Mouse (Mus musculus) gastrocnemius, postnatal 4 days (tissue): ENCODE measurements around the gene C1qb. TPM values are rescaled to one million over a fixed set of nuclear protein-coding genes. Genes with fewer than 3 reads are reported as not detected.
A peak's percentile ranks its signal among the peaks of the same experiment; 100 is the strongest.

Experiments
- DNase-seq, 2 experiments: peaks; one replicate each; pipeline ENCODE4 v3.0.0; 2021 to 2022; ENCODE audit warnings: low spot score in 2 of 2, mixed read lengths in 2 of 2
- long read RNA-seq, 2 experiments: library from polyadenylated mRNA; stranded (forward); transcript quantifications; one replicate each; pipeline ENCODE4 v2.0.0; 2021
- total RNA-seq, 2 experiments: library from RNA; stranded (reverse); gene quantifications; 2 replicates each; pipeline ENCODE4 v1.2.3; 2021

Gene C1qb
- total RNA-seq, result 10 to 100 TPM; 33.7 to 39.4 TPM
- long read RNA-seq, experiment 1, transcript C1qb-201 (3 exons, 1,088 nt), result major isoform, 36 of 37 reads
- long read RNA-seq, experiment 1, partial matches to known transcripts, result 0 of 37 reads
- long read RNA-seq, experiment 1, other reads (novel, unspliced or antisense), result 1 of 37 reads
- long read RNA-seq, experiment 2, transcript C1qb-201 (3 exons, 1,088 nt), result major isoform, 29 of 35 reads
- long read RNA-seq, experiment 2, partial matches to known transcripts, result 4 of 35 reads
- long read RNA-seq, experiment 2, other reads (novel, unspliced or antisense), result 2 of 35 reads

DNA sequence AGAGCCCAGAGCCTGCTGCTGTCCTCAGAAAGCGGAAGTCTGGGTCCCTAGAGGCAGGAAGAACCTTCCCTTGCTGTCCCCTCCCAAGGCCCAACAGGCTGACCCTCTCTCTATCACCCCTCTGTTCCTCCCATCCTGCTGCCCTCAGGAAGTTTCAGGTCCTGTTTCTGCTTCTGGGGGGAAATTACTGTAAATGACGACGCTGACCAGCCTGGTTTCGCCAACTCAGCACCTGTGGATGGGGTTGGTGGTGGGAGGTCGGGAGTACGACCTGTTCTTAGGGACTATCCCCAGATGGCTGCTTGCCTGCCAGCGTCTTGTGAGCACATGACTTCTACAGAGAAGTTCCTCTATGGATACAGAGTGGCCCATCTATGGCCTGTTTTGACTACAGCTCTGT lies at the start of gene C1qb:
Gene C1qb, minus strand, starts transcription at position 87 of the 400 bp plus-strand sequence.
- no peak for DNase-seq

DNA sequence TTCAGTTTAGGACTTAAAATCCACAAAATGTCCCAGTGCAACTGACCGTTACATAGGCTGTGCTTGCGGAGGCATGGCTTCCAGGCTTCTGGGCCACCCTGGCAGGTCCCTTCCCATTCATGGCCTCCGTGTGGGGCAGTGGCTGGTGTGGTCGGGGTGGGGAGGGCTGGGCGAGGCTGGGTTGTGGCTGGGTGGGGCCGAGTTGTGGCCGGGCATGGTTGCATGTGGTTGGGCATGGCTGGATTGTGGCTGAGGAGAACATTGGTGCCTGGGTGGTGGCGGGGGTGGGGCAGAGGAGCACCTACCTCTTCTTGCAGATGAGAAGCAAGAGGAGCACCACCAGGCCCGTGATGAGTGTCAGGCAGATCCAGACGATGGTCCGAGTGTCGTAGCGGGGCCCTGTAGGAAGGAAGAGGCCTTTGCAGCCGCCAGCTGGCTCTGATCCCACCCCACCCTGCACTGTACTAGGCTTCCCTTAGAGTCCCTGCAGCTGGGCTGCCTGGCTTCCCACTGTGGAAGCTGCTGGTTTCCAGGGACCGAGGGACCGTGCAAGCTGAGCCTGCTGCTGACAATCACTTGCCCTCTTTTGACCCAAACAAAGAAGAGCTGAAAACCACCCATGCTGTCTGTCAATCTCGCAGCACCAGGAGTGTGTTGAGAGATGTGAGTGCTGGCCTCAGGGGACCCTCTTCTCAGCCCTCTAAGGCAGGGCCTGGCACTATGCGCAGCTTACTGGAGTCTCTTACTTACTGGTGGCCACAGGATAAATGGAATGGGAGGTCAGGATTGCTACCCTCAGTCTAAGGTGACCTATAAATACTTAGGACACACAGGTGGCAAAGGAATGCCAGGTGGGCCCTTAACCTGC lies 49.0 kb upstream of the C1qb start:
- DNase-seq, result no peak

DNA sequence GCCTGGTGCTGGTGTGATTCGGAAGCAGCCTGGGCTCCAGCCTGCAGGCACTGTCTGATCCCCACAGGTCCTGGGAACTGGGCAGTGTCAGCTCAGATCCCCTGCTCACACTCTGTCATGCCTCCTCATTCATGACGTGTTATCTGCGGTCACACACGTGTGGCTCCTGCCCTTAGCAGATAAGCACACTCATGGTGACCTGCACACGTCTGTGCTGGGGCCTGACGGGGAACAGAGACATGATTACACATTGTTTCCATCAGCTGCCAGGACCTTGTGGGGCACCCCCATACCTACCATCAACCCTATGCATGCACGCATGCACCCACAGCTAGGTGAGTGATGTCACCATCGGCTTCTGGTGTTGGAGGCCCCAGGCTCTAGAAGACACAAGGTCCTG lies 44.5 kb upstream of the C1qb start:
- no peak for DNase-seq

DNA sequence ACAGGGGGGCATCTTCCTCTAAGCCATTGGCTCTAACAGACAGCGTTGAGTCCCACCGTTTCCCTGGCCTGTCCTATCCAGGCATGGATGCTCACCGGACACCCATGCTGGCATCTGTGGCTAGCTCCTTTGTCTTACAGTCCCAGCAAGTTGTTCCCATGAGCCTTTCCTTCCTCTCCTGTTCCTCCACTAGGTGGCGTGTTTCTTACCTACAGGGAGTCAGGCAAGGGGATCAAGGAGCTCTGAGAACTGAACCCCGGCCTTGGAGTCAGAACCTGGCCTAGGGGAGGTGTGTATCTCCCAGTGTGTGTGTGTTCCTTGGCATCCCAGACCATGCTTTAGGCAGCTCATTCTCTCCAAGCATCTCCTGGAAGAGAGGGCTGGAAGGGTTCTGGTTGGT lies 42.9 kb upstream of the C1qb start:
- DNase-seq, result no peak

DNA sequence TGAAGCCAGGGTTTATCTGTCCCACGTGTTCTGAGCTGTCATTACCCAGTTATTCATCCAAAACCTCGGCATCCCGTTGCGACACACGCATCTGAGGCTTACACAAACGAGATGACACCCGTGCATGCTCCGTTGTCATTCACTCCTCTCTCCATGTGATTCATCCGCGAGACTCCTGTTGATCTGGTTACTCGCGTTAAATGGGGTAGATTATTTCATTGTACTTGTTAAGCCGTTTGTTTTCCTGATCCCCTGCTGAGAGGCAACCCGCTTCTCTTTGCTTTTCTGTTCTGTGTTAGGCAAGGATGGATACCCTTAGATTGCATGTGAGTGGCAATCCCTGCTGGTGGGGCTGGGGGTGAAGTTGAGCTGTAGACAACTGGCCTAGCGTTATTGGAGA lies 39.8 kb upstream of the C1qb start:
- DNase-seq, result no peak

DNA sequence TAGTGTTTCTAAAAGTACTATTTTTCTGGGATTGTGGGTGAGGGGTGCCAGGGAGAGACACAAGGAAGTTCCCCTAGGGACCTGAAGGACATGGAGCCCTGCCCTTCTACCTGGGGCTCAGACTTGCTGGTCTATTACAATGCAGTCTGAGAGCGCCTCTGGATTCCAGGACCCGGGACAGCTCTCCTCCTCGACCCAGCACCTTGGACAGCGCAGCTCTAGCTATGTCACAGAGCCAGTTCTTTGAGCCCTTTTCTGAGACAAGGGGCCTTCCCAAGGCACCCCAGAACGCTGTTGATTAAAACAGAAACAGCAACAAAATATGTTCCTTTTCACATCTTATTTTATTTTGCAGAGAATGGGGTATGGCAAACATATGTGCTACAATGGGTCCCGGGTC lies 38.5 kb upstream of the C1qb start:
- DNase-seq, result peak in 1 of 2 experiments; percentile 62

DNA sequence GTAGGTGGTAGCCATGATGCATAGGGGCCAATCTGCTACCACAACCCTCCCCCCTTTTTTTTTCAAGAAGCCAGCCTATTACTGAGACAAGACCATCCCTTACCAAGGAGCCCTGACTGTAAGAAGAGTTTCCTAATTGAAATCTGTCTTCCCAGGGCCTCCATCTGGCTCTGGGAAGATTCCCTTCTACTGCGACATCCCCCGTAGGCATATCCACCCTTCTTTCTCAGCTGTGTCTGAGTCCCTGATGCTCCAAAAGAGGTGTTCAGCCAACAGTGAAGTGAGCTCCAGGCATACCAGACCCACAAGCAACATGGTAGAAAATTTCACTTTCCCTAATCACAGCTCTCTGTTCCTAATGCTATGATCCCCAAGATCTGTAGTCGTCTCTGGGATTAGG lies 33.5 kb upstream of the C1qb start:
- no peak for DNase-seq

DNA sequence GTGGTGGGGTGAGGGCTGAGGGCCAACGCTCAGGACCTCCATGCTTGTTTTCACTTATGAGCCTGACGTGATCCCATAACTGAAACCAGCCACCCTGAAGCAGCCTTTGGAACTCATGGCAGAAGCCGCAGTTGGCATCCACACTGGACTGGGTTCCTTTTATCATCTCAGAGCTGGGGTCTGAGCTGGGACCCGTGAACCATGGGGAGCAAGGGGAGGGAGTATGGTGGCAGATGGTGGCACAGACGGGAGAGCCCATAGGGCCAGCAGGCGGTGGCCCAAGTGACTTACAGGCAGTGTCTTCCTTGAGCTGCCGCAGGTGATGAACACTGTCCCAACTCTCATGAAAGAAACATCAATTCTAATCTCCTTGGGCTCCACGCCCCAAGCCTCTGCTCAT lies 32.8 kb upstream of the C1qb start:
- DNase-seq, result no peak

DNA sequence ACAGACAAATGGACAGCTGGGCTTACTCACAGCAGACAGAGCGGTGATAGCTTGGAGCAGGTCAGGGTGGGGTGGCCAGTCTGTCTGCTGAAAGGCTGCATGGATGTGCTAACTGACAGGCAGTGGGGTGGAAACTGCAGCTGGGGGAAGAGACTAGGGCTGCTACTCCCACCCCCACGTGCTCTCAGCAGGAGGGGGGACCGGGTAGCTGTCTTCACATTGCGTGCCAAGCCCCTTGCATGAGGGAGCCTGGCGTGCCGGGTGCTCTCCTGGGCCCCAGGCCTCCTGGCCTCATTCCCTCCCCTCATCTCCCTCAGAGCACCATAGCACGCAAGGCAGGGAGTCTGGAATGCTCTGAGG lies 31.2 kb upstream of the C1qb start:
- DNase-seq, result no peak

DNA sequence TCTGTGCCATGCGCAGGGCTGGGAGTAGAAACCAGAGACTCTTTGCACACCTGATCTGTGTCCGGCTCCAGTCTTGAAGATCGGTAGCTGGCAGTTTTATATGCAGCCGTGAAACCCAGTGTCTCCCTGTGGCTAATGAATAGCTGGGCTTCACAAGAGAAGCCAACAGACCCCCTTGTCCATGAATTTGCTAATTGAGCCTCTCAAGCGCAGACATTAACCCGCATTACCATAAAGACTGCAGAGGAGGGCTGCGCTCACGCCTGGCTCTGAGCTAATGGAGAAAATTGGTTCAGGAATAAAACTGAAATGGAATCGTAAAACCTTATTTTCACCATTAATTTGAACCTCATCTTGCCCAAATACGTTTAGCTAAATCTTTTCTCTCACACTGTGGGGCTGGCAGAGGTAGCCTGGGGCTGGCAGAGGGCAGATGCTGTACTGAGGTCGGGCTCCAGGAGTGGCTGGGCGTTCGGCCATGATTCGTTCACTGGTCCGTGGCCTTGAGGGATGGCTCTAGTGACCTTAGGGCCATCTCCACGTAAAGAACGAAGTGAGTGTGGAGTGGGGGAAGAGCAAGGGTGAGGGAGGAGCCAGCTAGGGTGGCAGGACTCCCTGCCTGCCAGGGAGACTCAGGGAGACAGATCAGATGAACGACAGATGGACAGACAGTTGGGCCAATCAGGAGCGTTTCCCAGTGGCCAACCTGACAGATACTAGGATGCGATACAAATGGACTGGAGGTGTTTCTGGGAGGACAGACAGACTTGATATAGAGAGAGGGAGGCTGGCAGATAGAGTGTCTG lies 30.6 kb upstream of the C1qb start:
- DNase-seq, result no peak

DNA sequence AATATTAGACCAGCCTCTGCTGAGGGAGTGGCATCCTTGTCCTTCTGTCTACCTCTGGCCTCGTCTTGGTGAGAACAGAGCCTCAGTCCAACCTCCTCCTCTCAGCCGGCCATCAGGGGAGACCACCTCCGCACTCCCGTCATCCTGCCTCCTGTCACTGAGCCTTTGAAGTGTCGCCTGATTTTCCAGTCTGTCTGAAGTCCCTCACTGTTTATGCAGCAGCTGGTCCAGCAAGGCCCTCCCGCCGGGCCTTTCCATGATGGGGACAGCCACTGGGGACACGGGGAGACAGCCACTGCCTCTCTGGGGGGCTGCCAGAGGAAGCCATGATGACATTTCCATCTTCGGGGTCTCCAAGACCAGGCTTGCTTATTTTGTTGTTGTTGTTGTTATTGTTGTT lies 26.9 kb upstream of the C1qb start:
- DNase-seq, result no peak

DNA sequence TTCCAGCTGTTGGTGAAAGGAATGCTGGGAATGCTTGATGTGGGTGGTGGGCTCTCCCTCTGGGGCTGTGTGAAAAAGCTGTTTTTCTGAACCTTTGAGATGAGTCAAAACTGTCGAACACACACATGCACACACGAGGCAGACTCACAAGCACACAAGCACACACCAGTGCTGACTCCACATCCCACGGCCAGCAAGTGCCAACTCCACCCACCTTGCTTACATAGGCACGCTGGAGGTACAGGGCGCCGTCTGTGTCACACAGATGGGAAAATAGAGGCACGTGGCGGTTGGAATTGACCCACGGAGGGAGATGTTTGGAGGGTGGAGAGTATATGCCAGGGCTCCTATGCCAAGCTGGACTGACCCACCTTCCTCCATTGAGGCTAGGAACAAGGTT lies 25.8 kb upstream of the C1qb start:
- DNase-seq, result no peak

DNA sequence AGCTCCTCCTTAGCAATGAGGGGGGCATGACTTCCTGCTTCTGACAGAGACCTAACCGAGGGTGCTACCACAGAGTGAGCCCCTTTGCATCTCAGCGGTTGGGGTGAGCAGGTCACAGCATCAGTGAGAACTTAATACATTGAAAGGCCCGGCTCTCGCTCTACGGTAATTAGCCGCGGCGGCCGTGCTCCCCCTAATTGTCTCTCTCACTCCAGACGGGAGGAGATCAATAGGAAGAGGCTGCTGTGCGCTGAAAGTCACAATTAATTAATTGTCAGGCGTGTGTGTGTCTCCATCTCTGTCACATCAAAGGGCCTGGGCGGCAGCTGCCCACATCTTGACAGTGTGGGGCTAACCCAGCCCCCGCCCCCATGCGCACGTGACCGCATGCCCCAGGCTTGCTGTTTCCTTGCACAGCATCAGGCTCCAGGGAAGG lies 25.2 kb upstream of the C1qb start:
- no peak for DNase-seq

DNA sequence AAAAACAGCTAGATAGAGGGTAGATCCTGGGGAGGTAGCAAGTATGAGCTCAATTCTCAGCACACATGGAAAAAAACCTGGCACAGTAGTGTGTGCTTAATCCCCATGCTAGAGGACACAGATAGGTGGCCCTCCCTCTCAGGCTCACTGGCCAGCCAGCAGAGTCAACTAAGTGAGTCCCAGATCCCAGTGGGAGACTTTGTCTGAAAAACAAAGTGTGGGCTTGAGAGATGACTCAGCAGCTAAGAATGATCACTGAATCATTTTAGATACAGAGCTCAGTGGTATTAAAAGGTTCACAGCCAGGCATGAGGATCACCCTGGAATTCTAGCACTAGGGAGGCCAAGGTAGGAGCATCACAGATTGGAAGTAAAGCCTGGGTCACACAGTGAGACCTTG lies 21.8 kb upstream of the C1qb start:
- no peak for DNase-seq

DNA sequence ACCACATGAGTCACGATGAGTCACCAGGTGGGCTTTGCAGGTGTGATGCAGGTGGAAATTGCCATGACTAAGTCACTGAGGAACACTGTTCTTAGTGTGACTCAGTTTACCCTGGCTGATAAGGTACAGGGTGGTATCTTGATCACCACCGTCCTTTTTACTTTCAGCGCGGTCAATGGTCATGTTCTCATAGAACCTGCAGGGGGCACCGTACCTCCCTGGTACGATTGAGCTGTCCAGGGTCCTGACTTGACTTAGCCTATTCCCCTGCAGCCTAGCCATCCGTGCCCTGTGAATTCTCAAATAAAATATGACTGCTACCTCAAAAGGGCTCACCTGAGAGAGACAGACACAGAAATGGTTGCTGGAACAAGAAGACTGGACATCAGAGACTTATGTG lies 21.0 kb upstream of the C1qb start:
- peak in 1 of 2 experiments; percentile 56 for DNase-seq

DNA sequence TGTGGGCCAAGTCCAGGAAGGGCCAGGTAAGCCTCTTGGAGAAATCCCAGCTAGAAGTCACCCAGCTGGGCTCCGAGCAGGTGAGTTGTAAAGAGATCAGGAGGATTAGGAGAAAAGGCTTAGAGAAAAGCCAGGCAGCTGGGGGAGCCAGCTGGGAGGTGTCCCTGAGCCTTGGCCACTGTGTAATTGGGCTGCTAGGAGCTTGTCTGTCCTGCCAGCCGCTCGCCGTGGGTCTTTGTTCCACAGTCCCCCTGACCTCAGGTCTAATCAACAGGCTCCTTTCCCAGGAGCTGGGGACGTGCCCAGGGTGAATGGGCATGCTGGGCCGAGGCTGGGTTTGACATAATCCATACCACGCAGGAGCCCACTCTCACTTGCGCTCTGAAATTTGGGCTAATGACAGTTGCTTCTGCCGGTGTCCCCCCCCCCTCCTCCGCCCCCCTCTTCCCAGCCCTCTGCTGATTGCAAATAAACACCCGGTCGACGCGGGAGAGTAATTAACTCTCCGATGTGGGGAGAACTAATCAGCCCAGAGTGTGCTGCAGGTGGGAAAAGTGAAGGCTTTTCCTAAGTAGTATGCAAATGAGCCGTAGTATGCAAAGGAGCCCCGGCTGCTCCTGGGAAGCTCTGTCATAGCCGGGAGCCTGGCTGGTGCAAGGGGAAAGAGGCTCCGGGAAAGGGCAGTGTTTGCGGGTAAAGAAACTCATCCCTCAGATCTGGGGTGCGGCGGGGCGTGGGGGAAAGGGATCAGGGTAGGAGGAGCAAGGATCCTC lies 19.0 kb upstream of the C1qb start:
- no peak for DNase-seq

DNA sequence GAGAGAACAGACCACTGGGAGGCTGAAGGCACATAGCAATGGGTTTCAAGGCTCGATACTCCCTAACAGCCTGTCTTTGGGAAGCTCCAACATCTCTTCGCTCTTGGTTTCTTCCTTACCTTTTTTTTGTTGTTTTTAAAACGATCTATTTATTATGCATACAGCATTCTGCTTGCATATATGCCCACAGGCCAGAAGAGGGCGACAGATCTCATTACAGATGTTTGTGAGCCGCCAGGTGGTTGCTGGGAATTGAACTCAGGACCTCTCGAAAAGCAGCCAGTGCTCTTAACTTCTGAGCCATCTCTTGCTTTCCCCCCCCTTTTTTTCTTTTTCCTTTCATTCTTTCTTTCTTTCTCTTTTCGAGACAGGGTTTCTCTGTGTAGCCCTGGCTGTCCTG lies 13.2 kb upstream of the C1qb start:
- DNase-seq, result no peak

DNA sequence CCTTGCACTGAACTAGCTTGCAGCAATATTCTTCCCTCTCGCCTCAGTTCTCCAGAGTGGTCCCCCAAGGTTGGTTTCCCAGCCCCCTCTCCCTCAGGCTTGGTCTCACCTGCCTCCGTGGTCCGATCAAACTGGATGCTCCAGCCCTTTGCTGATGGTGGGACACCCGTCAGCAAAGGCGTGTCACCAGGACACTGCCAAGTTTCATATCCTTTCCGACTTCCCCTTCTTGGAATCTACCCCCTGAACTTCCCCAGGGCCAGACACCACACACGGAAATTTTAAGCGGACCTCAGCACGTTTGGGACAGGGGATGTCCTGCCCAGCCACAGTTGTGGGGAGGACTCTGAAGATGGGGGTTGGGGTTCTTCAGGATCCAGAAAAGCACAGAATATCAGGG lies 12.7 kb upstream of the C1qb start, which contains the start of gene C1qa:
Gene C1qa, minus strand, starts transcription at position 167 of the 400 bp plus-strand sequence.
- DNase-seq, result no peak

DNA sequence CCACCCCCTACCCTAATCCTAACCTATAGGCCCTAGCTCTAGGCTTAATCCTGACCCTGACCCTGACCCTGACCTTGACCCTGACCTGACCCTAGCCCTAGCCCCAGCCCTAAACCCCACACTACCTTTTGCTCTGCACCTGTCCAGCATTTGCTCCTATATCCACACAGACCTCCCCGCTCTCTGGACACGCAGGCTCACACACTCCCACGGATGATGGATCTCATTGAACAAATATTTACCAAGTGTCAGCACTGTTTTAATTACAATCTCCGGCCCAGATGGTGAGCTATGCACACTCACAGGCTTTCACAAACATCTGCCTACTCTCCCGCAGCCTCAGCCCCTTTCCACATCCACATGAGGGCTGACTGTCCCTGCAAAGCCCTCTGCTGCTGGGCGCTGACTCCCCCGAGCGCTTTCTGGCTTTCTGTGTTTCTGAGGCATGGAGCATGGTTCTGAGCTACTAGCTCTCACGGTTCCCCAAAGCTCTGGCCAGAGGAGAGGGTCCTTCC lies 12.2 kb upstream of the C1qb start:
- no peak for DNase-seq

DNA sequence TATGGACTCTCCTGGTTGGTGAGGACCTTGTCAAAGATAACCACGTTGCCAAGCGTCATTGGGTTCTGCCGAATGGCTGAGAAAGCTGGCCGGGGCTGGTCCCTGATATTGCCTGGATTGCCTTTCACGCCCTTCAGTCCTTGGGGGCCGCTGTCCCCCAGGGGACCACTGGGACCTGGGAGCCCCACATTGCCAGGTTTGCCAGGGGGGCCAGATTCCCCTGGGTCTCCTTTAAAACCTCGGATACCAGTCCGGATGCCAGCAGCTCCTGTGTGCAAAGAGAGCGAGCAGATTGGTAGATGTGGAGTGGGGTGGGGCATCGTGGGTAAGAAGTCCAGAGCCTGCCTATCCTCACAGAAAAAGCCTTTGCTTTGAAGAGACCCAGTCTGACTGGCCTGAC lies 10.5 kb upstream of the C1qb start:
- DNase-seq, result no peak

DNA sequence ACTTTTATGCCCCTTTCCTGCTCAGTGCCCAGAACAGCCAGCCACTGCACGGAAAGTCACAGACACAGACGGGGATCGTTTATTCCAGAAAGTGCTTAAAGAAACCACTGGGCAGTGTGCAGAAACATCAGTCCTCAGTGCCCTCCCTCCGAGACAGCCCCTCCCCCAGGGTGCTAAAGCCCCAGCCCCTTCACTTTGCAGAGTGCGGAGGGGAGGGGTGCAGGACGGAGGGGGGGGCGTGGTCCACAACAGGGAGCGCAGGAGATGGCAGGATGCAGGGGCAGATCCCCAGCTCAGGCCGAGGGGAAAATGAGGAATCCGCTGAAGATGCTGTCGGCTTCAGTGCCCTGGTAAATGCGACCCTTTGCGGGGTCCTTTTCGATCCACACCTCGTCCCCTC lies 9.9 kb upstream of the C1qb start:
- no peak for DNase-seq
